Mouse (Mus musculus) liver, embryonic 14.5 days (tissue): ENCODE data around the gene Vmn2r120.

Experiments
- CTCF ChIP-seq: IDR thresholded peaks from 2 replicates; pipeline ENCODE4 v1.5.1; 2016; ENCODE audit warnings: antibody characterized with exemption, low read depth, control low read depth
- EP300 ChIP-seq: IDR thresholded peaks from 2 replicates; pipeline ENCODE4 v1.6.1; 2016; ENCODE audit warnings: antibody characterized with exemption, low read depth

DNA sequence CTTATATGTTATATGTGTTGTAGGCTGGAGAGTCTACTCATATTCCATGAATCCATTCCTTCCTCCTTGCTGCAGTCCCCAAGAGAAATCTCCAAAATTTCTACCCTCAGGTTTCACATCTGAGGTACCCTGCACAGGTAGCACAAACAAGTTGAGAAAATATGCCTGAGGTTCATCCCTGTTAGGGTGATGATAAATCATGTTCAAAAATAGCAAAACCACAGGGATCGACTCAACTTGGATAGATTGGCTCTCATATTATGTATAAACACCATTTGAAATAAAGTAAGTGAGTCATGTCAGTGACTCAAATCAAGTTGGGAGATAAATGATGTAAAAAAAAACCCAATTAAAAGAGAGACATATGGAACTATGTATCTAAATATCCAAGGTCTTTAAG is at the start of gene Vmn2r120:
- TF ChIP-seq CTCF (no peak), EP300 (no peak)
